Mouse (Mus musculus) embryonic facial prominence, embryonic 11.5 days (tissue): Measurements from ENCODE around the gene Pgk2. TPM values are rescaled to one million over a fixed set of nuclear protein-coding genes. Genes with fewer than 3 reads are reported as not detected.
"Not testable (repeated sequence)": the region's sequence is repeated elsewhere in the genome, so short reads cannot be mapped to it uniquely, and the experiment has no call there.

Experiments
- ATAC-seq: fragments of 200-750 bp; cut with Nextera tagmentation; replicated peaks from 2 replicates; pipeline ENCODE4 v1.8.0; 2017; ENCODE audit warnings: low read depth; ENCODE audit not compliant: insufficient number of reproducible peaks, low FRiP score, low TSS enrichment
- DNase-seq: peaks from one replicate; pipeline ENCODE4 v3.0.0-alpha.2; 2015; ENCODE audit warnings: low spot score
- H3K27ac ChIP-seq: fragments of 300-500 bp; sonication (generic); replicated peaks from 2 replicates; pipeline ENCODE4 v1.5.1; 2014; ENCODE audit warnings: mild to moderate bottlenecking, low read depth, low read length, control low read depth
- H3K27me3 ChIP-seq: fragments of 300-500 bp; sonication (generic); 2 replicates; pipeline ENCODE4 v1.6.1; 2014; ENCODE audit warnings: mild to moderate bottlenecking, low read length, moderate library complexity, mixed read lengths; ENCODE audit not compliant: control insufficient read depth, insufficient read depth
- H3K36me3 ChIP-seq: fragments of 300-500 bp; sonication (generic); replicated peaks from 2 replicates; pipeline ENCODE4 v1.6.1; 2014; ENCODE audit warnings: low read depth, mild to moderate bottlenecking, low read length, moderate library complexity, mixed read lengths; ENCODE audit not compliant: control insufficient read depth, insufficient read depth
- H3K4me1 ChIP-seq: fragments of 300-500 bp; sonication (generic); 2 replicates; pipeline ENCODE4 v1.6.1; 2014; ENCODE audit warnings: low read length, mixed read lengths; ENCODE audit not compliant: control insufficient read depth, insufficient read depth
- H3K4me2 ChIP-seq: fragments of 300-500 bp; sonication (generic); 2 replicates; pipeline ENCODE4 v1.6.1; 2014; ENCODE audit warnings: low read depth, mild to moderate bottlenecking, control low read depth, low read length, moderate library complexity
- H3K4me3 ChIP-seq: fragments of 300-500 bp; sonication (generic); 2 replicates; pipeline ENCODE4 v1.5.1; 2014; ENCODE audit warnings: low read depth, low read length, control low read depth
- H3K9ac ChIP-seq: fragments of 300-500 bp; sonication (generic); replicated peaks from 2 replicates; pipeline ENCODE4 v1.6.1; 2014; ENCODE audit warnings: mild to moderate bottlenecking, control low read depth, low read length
- H3K9me3 ChIP-seq: fragments of 300-500 bp; sonication (generic); replicated peaks from 2 replicates; pipeline ENCODE4 v1.6.1; 2016; ENCODE audit warnings: mild to moderate bottlenecking, low read length, inconsistent platforms, mixed read lengths; ENCODE audit not compliant: control insufficient read depth
- WGBS: fragments of 180-500 bp; shearing (Covaris S2); extraction: QIAGEN DNeasy Blood & Tissue Kit; methylation state at CpG from one replicate; pipeline ENCODE4 v1.1.7; 2014; 5-methylcytosine and 5-hydroxymethylcytosine counted together
- polyA plus RNA-seq: library from polyadenylated mRNA; unstranded; fragments of >200 nt; fragmentation: Nextera tagmentation; extraction: Ambion mirVana; gene quantifications from 2 replicates; pipeline ENCODE4 v1.2.1, GENCODE M21; 2014

Gene Pgk2
- not detected in 2 replicates for polyA plus RNA-seq

- no peaks in the 10 kb centered on the region for H3K9me3 ChIP-seq
- no peak within 1 kb of the TSS for H3K4me2 ChIP-seq
- H3K27ac ChIP-seq: no peak within 1 kb of the TSS
- no peak for DNase-seq
- no peak within 1 kb of the TSS for H3K4me3 ChIP-seq
- no peak within 1 kb of the TSS for H3K9ac ChIP-seq
- no peaks in the 10 kb centered on the region for H3K36me3 ChIP-seq
- no peak for ATAC-seq
- H3K4me1 ChIP-seq: no peaks in the 10 kb centered on the region
- H3K27me3 ChIP-seq: no peaks in the 10 kb centered on the region
- WGBS: 74% methylated on average over 4 of the region's 4 CpGs
Measured at GRCm38 (mm10) chr17:40208540-40208939, at the start of gene Pgk2. TSS of gene Pgk2 (minus strand) at chr17:40208640.

- Histone ChIP-seq H3K27ac (no peak overlapping the region), H3K36me3 (no peaks in the 10 kb centered on the region), H3K4me3 (no peak overlapping the region), H3K9me3 (no peaks in the 10 kb centered on the region), H3K9ac (no peak overlapping the region), H3K27me3 (no peaks in the 10 kb centered on the region), H3K4me1 (no peaks in the 10 kb centered on the region), H3K4me2 (no peak overlapping the region)
- ATAC-seq (no peak), DNase-seq (no peak)
- WGBS: 81% methylated on average over 1 of the region's 1 CpGs
Measured at GRCm38 (mm10) chr17:40252487-40252886, 44.0 kb upstream of the Pgk2 start.

GRCm38 (mm10) chr17:40242135-40242534 is 33.7 kb upstream of the Pgk2 start, which contains the start of gene Crisp3:
TSS of gene Crisp3 (minus strand) at chr17:40242288.
- ATAC-seq: no peak
- H3K4me2 ChIP-seq: no peak within 1 kb of the TSS

GRCm38 (mm10) chr17:40201803-40202202 is 6.6 kb downstream of the Pgk2 start:
- not testable (repeated sequence) for H3K27me3 ChIP-seq, H3K4me3 ChIP-seq, H3K36me3 ChIP-seq, H3K4me2 ChIP-seq, H3K4me1 ChIP-seq, H3K9me3 ChIP-seq, ATAC-seq, H3K9ac ChIP-seq, DNase-seq, H3K27ac ChIP-seq

More at GRCm38 (mm10) chr17:40242135-40242534, 33.7 kb upstream of the Pgk2 start, which contains the start of gene Crisp3:
- H3K4me1 ChIP-seq: no peaks in the 10 kb centered on the region
- DNase-seq: no peak
- H3K9ac ChIP-seq: no peak within 1 kb of the TSS
- H3K36me3 ChIP-seq: no peaks in the 10 kb centered on the region
- no peaks in the 10 kb centered on the region for H3K9me3 ChIP-seq
- no peak within 1 kb of the TSS for H3K4me3 ChIP-seq
- no peaks in the 10 kb centered on the region for H3K27me3 ChIP-seq
- H3K27ac ChIP-seq: no peak within 1 kb of the TSS

GRCm38 (mm10) chr17:40190192-40190591 is 18.2 kb downstream of the Pgk2 start:
- not testable (repeated sequence) for H3K4me1 ChIP-seq, H3K27ac ChIP-seq, H3K4me2 ChIP-seq, H3K9me3 ChIP-seq, H3K36me3 ChIP-seq, ATAC-seq, H3K9ac ChIP-seq, H3K4me3 ChIP-seq, H3K27me3 ChIP-seq, DNase-seq
- 85% methylated on average over 4 of the region's 4 CpGs for WGBS

- 48% methylated on average over 8 of the region's 8 CpGs for WGBS
- not testable (repeated sequence) for H3K4me3 ChIP-seq, H3K27me3 ChIP-seq, DNase-seq, H3K9me3 ChIP-seq, H3K36me3 ChIP-seq, H3K4me2 ChIP-seq, H3K27ac ChIP-seq, H3K9ac ChIP-seq, H3K4me1 ChIP-seq
- 0 out of 2 replicates have a peak, but pooled peaks have one; percentile 72 for ATAC-seq
Measured at GRCm38 (mm10) chr17:40157729-40158359, 50.6 kb downstream of the Pgk2 start.

Other genes with a start within 250 kb of the Pgk2 start
- gene AC192777.2, start 113.2 kb downstream of the Pgk2 start, polyA plus RNA-seq: not detected in 2 replicates
- gene Crisp3, start 33.6 kb upstream of the Pgk2 start, polyA plus RNA-seq: not detected in 2 replicates
- gene Crisp1, start 110.6 kb upstream of the Pgk2 start, polyA plus RNA-seq: not detected in 2 replicates